Mouse (Mus musculus): ENCODE measurements around the gene Anks1b. TPM values are rescaled to one million over a fixed set of nuclear protein-coding genes. Genes with fewer than 3 reads are reported as not detected.

The Anks1b gene
- polyA plus RNA-seq, 1 experiment from 2014 or later, result 1.8 TPM

DNA sequence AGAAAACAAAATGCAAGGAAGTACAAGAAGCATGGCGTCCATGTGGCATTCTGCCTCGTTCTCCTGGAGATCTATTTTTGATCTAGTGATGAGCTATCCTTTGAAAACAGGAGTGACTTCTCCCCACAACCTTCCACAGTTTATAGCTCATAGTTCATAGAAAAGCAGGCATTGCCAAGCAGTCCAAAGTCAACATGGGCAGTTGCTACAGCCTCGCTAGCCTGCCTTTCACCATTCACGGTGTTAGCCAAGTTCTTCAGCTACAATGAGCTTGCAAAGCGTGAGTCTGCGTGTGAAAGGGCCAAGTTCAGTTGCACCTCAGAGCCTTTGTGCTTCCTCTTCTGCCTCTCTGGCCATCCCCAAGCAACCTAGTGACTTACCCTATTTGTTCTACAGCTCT, 592.1 kb downstream of the Anks1b start:
- H3K9me3 ChIP-seq (ENCODE audit: control insufficient read depth, low read length), result no peaks in the 10 kb centered on the region
- no peak for ATAC-seq (ENCODE audit: low FRiP score, low TSS enrichment)
- 87% methylated on average over 6 of the region's 6 CpGs for WGBS
- H3K4me2 ChIP-seq (replicated peaks; ENCODE audit: low read depth), result no peak overlapping the region
- H3K4me1 ChIP-seq (replicated peaks; ENCODE audit: control insufficient read depth, insufficient read depth), result no peaks in the 10 kb centered on the region
- H3K27ac ChIP-seq (replicated peaks), result no peak overlapping the region
- H3K27me3 ChIP-seq (ENCODE audit: control insufficient read depth, insufficient read depth, low read length), result no peaks in the 10 kb centered on the region
- no peak for DNase-seq (ENCODE audit: low spot score)
- H3K36me3 ChIP-seq (ENCODE audit: control insufficient read depth, insufficient read depth, low read length), result no peaks in the 10 kb centered on the region
- no peak overlapping the region for H3K9ac ChIP-seq (ENCODE audit: low read length)
- TF ChIP-seq EP300 (optimal IDR thresholded peaks at IDR 0.05) (no peak), CTCF (IDR thresholded peaks at IDR 0.05; ENCODE audit: low read depth) (no peak)
- no peak overlapping the region for H3K4me3 ChIP-seq (ENCODE audit: low read depth, low read length)

DNA sequence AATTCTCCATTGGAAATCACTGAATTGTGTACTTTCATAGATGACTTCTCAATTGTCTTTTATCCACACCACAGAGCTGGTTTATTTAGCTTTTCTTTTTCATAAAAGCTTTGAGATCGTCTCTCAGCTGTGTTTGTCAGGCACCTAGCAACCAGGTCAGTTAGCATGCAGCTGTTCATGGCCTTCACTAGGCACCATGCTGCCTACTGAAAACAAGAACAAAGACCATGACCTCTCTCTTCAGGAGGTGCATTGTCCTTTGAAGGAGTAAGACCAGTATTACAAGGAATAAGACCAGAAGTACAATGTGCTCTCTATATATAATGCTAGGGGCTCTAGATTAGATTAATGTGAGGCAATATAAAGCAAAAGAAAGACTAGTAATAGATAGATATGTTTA, 594.2 kb downstream of the Anks1b start:
- no peak overlapping the region for H3K4me2 ChIP-seq (replicated peaks; ENCODE audit: low read depth)
- H3K9me3 ChIP-seq (ENCODE audit: control insufficient read depth, low read length), result no peaks in the 10 kb centered on the region
- no peaks in the 10 kb centered on the region for H3K36me3 ChIP-seq (ENCODE audit: control insufficient read depth, insufficient read depth, low read length)
- ATAC-seq (ENCODE audit: low FRiP score, low TSS enrichment) (no peak), DNase-seq (ENCODE audit: low spot score) (no peak)
- no peaks in the 10 kb centered on the region for H3K4me1 ChIP-seq (replicated peaks; ENCODE audit: control insufficient read depth, insufficient read depth)
- WGBS, result 17% methylated on average over 1 of the region's 1 CpGs
- H3K27me3 ChIP-seq (ENCODE audit: control insufficient read depth, insufficient read depth, low read length), result no peaks in the 10 kb centered on the region
- H3K9ac ChIP-seq (ENCODE audit: low read length), result no peak overlapping the region
- no peak for TF ChIP-seq EP300 (optimal IDR thresholded peaks at IDR 0.05)
- no peak for TF ChIP-seq CTCF (IDR thresholded peaks at IDR 0.05; ENCODE audit: low read depth)
- no peak overlapping the region for H3K27ac ChIP-seq (replicated peaks)
- no peak overlapping the region for H3K4me3 ChIP-seq (ENCODE audit: low read depth, low read length)

DNA sequence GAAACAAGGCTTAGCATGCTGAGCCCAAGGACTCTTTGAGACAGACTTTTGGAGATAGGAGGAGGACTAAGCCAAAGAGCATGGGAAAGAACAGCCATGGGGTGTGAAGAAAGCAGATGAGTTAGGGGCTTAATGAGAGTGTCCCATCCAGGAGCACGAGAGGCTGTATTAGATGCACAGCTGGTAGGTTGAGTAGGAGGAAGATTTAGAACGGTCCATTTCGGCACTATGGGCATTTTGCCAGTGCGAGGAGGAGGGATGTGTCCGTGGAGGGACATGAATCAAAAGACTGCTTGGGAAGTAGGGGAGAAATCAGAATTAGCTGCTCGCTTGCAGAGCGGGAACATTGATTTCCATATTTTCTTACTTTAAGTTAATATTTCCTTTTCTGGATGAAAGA, 620.1 kb downstream of the Anks1b start:
- no peak for DNase-seq (ENCODE audit: low spot score)
- no peaks in the 10 kb centered on the region for H3K36me3 ChIP-seq (ENCODE audit: control insufficient read depth, insufficient read depth, low read length)
- no peaks in the 10 kb centered on the region for H3K4me1 ChIP-seq (replicated peaks; ENCODE audit: control insufficient read depth, insufficient read depth)
- H3K4me3 ChIP-seq (ENCODE audit: low read depth, low read length), result no peak overlapping the region
- no peaks in the 10 kb centered on the region for H3K27me3 ChIP-seq (ENCODE audit: control insufficient read depth, insufficient read depth, low read length)
- no peak overlapping the region for H3K4me2 ChIP-seq (replicated peaks; ENCODE audit: low read depth)
- H3K9me3 ChIP-seq (ENCODE audit: control insufficient read depth, low read length), result no peaks in the 10 kb centered on the region
- 62% methylated on average over 7 of the region's 7 CpGs for WGBS
- H3K27ac ChIP-seq (replicated peaks), result no peak overlapping the region
- no peak for ATAC-seq (ENCODE audit: low FRiP score, low TSS enrichment)
- no peak overlapping the region for H3K9ac ChIP-seq (ENCODE audit: low read length)
- TF ChIP-seq CTCF (IDR thresholded peaks at IDR 0.05; ENCODE audit: low read depth), result no peak
- TF ChIP-seq EP300 (optimal IDR thresholded peaks at IDR 0.05), result no peak

DNA sequence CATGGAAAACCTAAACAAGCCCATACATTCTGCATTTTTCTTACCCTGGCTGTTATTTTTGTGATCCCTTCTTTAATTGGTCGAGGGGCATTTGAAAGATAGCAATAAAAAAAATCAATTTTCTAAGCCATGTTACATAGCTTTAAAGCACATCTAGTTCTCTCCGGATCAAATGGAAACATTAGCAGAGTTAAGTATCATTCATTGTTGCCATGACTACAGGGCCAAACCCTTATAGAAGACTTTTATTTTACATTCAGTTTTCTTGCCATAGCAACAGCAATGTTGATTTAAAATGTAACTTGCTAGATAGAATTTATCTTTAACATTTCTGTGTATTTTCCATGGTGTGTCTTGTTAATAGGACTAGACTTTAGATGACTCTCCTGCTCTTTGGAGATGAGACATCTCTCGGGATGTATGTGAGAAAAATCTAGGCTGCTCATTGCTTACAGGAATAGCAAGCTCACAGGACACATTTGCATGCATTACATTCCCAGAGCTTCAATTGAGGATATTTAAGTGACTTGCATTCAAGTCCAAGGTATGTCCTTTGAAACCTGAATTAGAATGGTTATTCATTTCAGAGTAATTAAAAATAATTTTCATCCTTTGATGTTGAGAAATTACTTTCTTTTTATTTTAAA, 620.8 kb downstream of the Anks1b start:
- WGBS, result 73% methylated on average over 3 of the region's 3 CpGs

DNA sequence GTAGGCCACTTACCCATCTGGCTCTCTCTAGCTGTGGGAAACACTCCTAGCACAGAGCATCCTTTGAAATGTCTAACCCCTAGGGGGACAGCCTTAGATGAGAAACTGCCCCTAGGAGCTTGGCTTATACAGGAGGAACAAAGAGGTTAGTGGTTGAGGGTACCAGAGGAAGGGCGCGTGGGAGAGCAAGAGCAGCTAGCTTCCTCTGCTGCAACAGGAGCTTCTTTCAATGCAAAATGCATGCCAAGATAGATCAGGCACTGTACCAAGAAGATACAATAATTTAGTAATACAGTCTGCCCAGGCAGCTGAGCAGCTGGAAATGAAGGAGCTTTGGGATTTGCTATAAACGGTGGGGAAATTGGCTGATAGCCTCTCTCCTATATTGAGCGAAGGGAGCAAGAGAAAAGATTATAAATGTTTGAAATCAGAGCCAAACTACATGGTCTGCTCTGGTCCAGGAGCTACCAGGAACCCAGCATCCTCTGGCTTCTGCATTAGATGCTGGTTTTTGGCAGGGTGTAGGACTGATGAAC, 621.7 kb downstream of the Anks1b start:
- 67% methylated on average over 4 of the region's 4 CpGs for WGBS
- Histone ChIP-seq H3K4me3 (ENCODE audit: low read depth, low read length) (no peak overlapping the region), H3K9ac (ENCODE audit: low read length) (no peak overlapping the region), H3K27me3 (ENCODE audit: control insufficient read depth, insufficient read depth, low read length) (no peaks in the 10 kb centered on the region), H3K36me3 (ENCODE audit: control insufficient read depth, insufficient read depth, low read length) (no peaks in the 10 kb centered on the region), H3K4me2 (replicated peaks; ENCODE audit: low read depth) (no peak overlapping the region), H3K9me3 (ENCODE audit: control insufficient read depth, low read length) (no peaks in the 10 kb centered on the region), H3K27ac (replicated peaks) (no peak overlapping the region), H3K4me1 (replicated peaks; ENCODE audit: control insufficient read depth, insufficient read depth) (no peaks in the 10 kb centered on the region)
- DNase-seq (ENCODE audit: low spot score) (no peak), ATAC-seq (ENCODE audit: low FRiP score, low TSS enrichment) (no peak)
- TF ChIP-seq EP300 (optimal IDR thresholded peaks at IDR 0.05) (no peak), CTCF (IDR thresholded peaks at IDR 0.05; ENCODE audit: low read depth) (no peak)

More for the DNA sequence above, 620.8 kb downstream of the Anks1b start:
- Histone ChIP-seq H3K4me3 (ENCODE audit: low read depth, low read length) (no peak overlapping the region), H3K9ac (ENCODE audit: low read length) (no peak overlapping the region), H3K9me3 (ENCODE audit: control insufficient read depth, low read length) (no peaks in the 10 kb centered on the region), H3K4me1 (replicated peaks; ENCODE audit: control insufficient read depth, insufficient read depth) (no peaks in the 10 kb centered on the region), H3K27me3 (ENCODE audit: control insufficient read depth, insufficient read depth, low read length) (no peaks in the 10 kb centered on the region), H3K27ac (replicated peaks) (no peak overlapping the region), H3K36me3 (ENCODE audit: control insufficient read depth, insufficient read depth, low read length) (no peaks in the 10 kb centered on the region), H3K4me2 (replicated peaks; ENCODE audit: low read depth) (no peak overlapping the region)
- ATAC-seq (ENCODE audit: low FRiP score, low TSS enrichment), result no peak
- TF ChIP-seq CTCF (IDR thresholded peaks at IDR 0.05; ENCODE audit: low read depth) (no peak), EP300 (optimal IDR thresholded peaks at IDR 0.05) (no peak)
- DNase-seq (ENCODE audit: low spot score), result no peak

DNA sequence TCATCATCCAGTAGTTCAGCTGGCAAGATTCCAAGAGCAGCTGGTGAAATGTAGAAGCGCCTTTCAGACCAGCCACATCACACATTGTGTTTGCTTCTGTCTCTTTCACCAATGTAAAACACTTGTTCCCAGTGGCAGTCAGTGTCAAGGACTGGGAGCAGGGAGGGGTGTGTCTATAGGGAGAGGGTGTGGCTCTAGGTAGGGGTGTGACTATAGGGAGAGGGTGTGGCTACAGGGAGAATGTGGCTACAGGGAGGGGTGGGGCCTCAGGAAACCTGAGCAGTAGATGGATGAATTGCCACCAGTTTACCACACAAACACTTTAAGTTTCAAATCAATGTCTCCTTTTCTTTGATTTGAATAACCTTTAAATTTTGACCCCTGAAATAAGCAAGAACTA, 634.3 kb downstream of the Anks1b start:
- no peak for DNase-seq (ENCODE audit: low spot score)
- TF ChIP-seq CTCF (IDR thresholded peaks at IDR 0.05; ENCODE audit: low read depth) (no peak), EP300 (optimal IDR thresholded peaks at IDR 0.05) (no peak)

More for the DNA sequence above, 634.3 kb downstream of the Anks1b start:
- H3K9me3 ChIP-seq (ENCODE audit: control insufficient read depth, low read length), result no peaks in the 10 kb centered on the region
- H3K27me3 ChIP-seq (ENCODE audit: control insufficient read depth, insufficient read depth, low read length), result no peaks in the 10 kb centered on the region
- H3K4me2 ChIP-seq (replicated peaks; ENCODE audit: low read depth), result no peak overlapping the region
- ATAC-seq (ENCODE audit: low FRiP score, low TSS enrichment), result no peak
- no peaks in the 10 kb centered on the region for H3K36me3 ChIP-seq (ENCODE audit: control insufficient read depth, insufficient read depth, low read length)
- H3K4me1 ChIP-seq (replicated peaks; ENCODE audit: control insufficient read depth, insufficient read depth), result no peaks in the 10 kb centered on the region
- H3K27ac ChIP-seq (replicated peaks), result no peak overlapping the region
- 57% methylated on average over 1 of the region's 1 CpGs for WGBS
- H3K9ac ChIP-seq (ENCODE audit: low read length), result no peak overlapping the region
- no peak overlapping the region for H3K4me3 ChIP-seq (ENCODE audit: low read depth, low read length)
